Mouse (Mus musculus): Measurements from ENCODE around the gene Dgcr2.

GRCm38 (mm10) chr16:17835481-17835880 is 62.9 kb downstream of the Dgcr2 start:
- no peak for TF ChIP-seq CTCF (IDR thresholded peaks at IDR 0.05; ENCODE audit: low read depth)
- no peak for TF ChIP-seq EP300 (IDR thresholded peaks at IDR 0.05; ENCODE audit: low read depth)
